Mouse (Mus musculus) stomach, postnatal 0 days (tissue): ENCODE measurements around the gene Tpm3.

Experiments used
- CTCF ChIP-seq: IDR thresholded peaks from 2 replicates; pipeline ENCODE4 v1.5.1; 2016; ENCODE audit warnings: antibody characterized with exemption, low read depth, mild to moderate bottlenecking, moderate library complexity
- EP300 ChIP-seq: optimal IDR thresholded peaks from 2 replicates; pipeline ENCODE3; 2016; ENCODE audit warnings: antibody characterized with exemption

DNA sequence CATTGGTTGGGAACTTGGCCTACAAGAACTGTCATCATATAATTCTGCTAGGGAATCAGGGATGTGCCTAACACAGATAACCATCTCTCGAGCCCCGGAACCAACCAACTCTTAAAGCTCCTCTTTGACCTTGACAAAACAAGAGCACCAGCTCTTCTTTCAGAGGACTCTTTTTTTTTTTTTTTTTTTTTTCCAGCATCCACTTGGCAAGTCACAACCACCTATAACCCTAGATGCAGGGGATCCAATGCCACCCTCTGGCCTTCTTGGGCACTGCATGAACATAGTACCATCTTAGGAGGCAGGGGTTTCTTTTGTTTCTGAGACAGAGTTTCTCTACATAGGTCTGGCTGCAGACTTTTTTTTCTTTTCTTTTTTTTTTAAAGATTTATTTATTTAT lies 41.9 kb downstream of the Tpm3 start:
- TF ChIP-seq CTCF = peak; percentile 48; the same call in 1 of the 2 replicates
- TF ChIP-seq EP300 = no peak
